Mouse (Mus musculus) neutrophil, adult 5-6 weeks (primary cell): ENCODE measurements around the gene Tbx20. TPM values are rescaled to one million over a fixed set of nuclear protein-coding genes. Genes with fewer than 3 reads are reported as not detected.

Experiments
- ATAC-seq: fragments of 151-379, 151-347 bp; 2 replicates; pipeline ENCODE4 v1.8.0; 2017; ENCODE audit warnings: mild to moderate bottlenecking, moderate TSS enrichment; ENCODE audit not compliant: insufficient number of reproducible peaks, poor library complexity, low FRiP score, severe bottlenecking; ENCODE audit errors: extremely low read depth
- total RNA-seq: library from RNA; stranded (forward); fragments of 200-1000 nt; gene quantifications from 2 replicates; pipeline ENCODE4 v1.2.3, GENCODE M21; 2017

The Tbx20 gene
- total RNA-seq, result not detected in 2 replicates

- ATAC-seq, result no peak
Measured at GRCm38 (mm10) chr9:24774160-24774969, at the start of gene Tbx20. Tbx20 (minus strand) TSS chr9:24774303.

GRCm38 (mm10) chr9:24818511-24818910, 44.4 kb upstream of the Tbx20 start:
- ATAC-seq, result no peak

- ATAC-seq, result no peak
Measured at GRCm38 (mm10) chr9:24812461-24812860, 38.4 kb upstream of the Tbx20 start.

- ATAC-seq, result no peak
Measured at GRCm38 (mm10) chr9:24792110-24792509, 18.0 kb upstream of the Tbx20 start.

GRCm38 (mm10) chr9:24789396-24789795, 15.3 kb upstream of the Tbx20 start:
- no peak for ATAC-seq

GRCm38 (mm10) chr9:24782338-24782737, 8.2 kb upstream of the Tbx20 start:
- no peak for ATAC-seq

GRCm38 (mm10) chr9:24780929-24781441, 6.9 kb upstream of the Tbx20 start:
- no peak for ATAC-seq

- no peak for ATAC-seq
Measured at GRCm38 (mm10) chr9:24780391-24780928, 6.4 kb upstream of the Tbx20 start.

GRCm38 (mm10) chr9:24779975-24780374, 5.9 kb upstream of the Tbx20 start:
- ATAC-seq, result no peak

GRCm38 (mm10) chr9:24778571-24778970, 4.5 kb upstream of the Tbx20 start:
- no peak for ATAC-seq

- no peak for ATAC-seq
Measured at GRCm38 (mm10) chr9:24777961-24778360, 3.9 kb upstream of the Tbx20 start.

GRCm38 (mm10) chr9:24777176-24777895, 3.2 kb upstream of the Tbx20 start:
- ATAC-seq, result no peak

GRCm38 (mm10) chr9:24776487-24776886, 2.4 kb upstream of the Tbx20 start:
- no peak for ATAC-seq

- no peak for ATAC-seq
Measured at GRCm38 (mm10) chr9:24775567-24775966, 1.5 kb upstream of the Tbx20 start.

GRCm38 (mm10) chr9:24775001-24775400, 898 bp upstream of the Tbx20 start:
- ATAC-seq, result no peak

- no peak for ATAC-seq
Measured at GRCm38 (mm10) chr9:24773669-24774068, 434 bp downstream of the Tbx20 start.

GRCm38 (mm10) chr9:24773171-24773570, 932 bp downstream of the Tbx20 start:
- no peak for ATAC-seq

GRCm38 (mm10) chr9:24772431-24773120, 1.5 kb downstream of the Tbx20 start:
- no peak for ATAC-seq

GRCm38 (mm10) chr9:24771713-24772112, 2.4 kb downstream of the Tbx20 start:
- ATAC-seq, result no peak
